Mouse (Mus musculus): Measurements from ENCODE around the gene Prkca.
"Not testable (repeated sequence)": the region's sequence is repeated elsewhere in the genome, so short reads cannot be mapped to it uniquely, and the experiment has no call there.

The Prkca gene

GRCm38 (mm10) chr11:108118221-108118620 is 225.5 kb downstream of the Prkca start:
- no peak for DNase-seq (ENCODE audit: low read depth, low spot score)

- DNase-seq (ENCODE audit: low read depth, low spot score) = no peak
Measured at GRCm38 (mm10) chr11:108117360-108118050, 226.2 kb downstream of the Prkca start.

GRCm38 (mm10) chr11:108114091-108114490 is 229.6 kb downstream of the Prkca start:
- DNase-seq (ENCODE audit: low read depth, low spot score) = no peak

- no peak for DNase-seq (ENCODE audit: low read depth, low spot score)
Measured at GRCm38 (mm10) chr11:108112437-108112836, 231.3 kb downstream of the Prkca start.

- DNase-seq (ENCODE audit: low read depth, low spot score) = no peak
Measured at GRCm38 (mm10) chr11:108104085-108104484, 239.6 kb downstream of the Prkca start.

DNA sequence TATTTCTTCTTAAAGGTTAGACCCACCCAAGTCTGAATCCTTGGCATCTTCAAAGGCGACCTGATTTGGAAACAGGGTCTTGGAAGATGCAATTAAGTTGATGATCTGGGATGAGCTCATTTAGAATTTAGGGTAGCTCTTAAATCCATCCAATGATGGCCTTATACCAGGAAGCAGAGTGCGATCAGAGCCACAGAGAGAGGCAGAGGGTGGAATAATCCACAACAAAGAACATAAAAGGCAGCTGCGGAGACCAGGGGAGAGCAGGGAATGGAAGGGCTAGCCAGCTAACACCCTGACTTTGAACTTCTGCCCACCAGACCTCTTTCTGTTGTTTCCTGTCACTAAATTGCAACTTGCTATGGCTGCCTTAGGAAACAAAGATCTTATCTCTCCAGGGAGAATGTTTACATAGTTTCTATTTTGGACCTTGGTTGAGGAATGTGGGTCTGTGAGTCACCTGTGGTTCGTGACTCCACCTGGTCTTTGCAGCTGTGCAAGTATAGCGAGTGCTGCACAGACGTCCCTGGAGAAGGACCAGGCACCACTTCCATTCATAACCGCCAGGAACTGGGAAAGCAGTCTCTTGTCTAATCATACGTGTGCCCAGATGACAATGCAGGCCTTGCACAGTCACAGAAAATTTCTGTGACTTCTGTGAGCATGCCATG is 242.3 kb downstream of the Prkca start:
- peak; percentile 78 for DNase-seq (ENCODE audit: low read depth, low spot score)

GRCm38 (mm10) chr11:108098306-108098705 is 245.4 kb downstream of the Prkca start:
- no peak for DNase-seq (ENCODE audit: low read depth, low spot score)

- no peak for DNase-seq (ENCODE audit: low read depth, low spot score)
Measured at GRCm38 (mm10) chr11:108094796-108095195, 248.9 kb downstream of the Prkca start.

DNA sequence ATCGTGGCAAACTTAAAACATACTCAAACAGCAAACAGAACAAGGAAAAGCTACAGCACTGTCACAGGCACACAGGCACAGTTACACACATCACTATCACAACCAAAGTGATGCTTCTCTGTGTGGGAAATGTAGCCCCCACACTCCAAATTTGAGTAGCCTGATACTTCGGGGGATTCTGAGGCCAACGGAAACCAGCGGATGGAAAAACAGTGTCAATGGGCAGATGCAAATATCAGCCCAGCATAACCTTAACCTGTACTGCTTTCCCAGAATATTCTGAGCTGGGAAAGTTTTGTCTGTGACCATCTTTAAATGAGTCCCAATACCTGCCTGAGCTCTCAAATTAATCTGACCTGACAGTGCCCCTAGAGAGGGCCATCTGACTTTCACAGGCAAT is 250.5 kb downstream of the Prkca start:
- no peak for DNase-seq (ENCODE audit: low read depth, low spot score)

DNA sequence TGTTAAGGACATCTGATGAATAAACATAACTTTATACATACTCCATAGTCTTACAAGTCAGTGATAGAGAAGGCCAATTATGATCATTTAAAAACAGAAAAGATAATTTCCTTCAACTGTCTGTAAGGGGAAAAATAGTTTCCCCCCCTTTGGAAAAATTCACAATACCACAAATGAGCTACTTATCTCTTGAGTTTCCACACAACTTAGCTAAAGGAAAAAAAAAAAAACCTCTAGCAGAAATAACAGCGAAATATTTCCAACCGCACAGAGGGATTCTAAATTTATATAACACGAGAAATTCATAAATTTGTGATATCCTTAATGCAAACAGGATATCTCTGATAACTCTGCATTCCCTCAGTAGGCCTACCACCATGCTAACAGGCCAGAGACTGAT is 252.5 kb downstream of the Prkca start:
- no peak for DNase-seq (ENCODE audit: low read depth, low spot score)

GRCm38 (mm10) chr11:108090706-108091105 is 253.0 kb downstream of the Prkca start:
- no peak for DNase-seq (ENCODE audit: low read depth, low spot score)

GRCm38 (mm10) chr11:108088063-108088462 is 255.7 kb downstream of the Prkca start:
- no peak for DNase-seq (ENCODE audit: low read depth, low spot score)

- DNase-seq (ENCODE audit: low read depth, low spot score) = not testable (repeated sequence)
Measured at GRCm38 (mm10) chr11:108087105-108087700, 256.5 kb downstream of the Prkca start.

DNA sequence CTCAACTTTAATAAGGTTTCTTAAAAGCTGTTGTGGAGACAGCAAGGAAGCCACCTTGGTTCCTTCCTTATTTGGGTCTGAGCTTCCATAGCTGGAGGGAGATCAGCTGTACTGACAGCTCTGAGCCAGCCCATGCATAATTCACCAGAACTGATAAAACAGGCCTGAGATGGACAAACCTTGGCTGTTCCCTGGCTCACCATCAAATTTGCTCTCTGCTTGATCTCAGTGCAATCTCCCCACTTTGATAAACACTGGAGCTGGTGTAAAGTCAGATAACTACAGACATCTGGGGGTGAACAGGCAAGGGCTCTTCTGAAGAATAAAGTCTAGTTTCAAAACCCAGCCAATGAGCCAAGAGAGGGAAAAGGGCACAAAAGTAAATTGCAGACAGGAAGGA is 261.1 kb downstream of the Prkca start:
- DNase-seq (ENCODE audit: low read depth, low spot score) = no peak

DNA sequence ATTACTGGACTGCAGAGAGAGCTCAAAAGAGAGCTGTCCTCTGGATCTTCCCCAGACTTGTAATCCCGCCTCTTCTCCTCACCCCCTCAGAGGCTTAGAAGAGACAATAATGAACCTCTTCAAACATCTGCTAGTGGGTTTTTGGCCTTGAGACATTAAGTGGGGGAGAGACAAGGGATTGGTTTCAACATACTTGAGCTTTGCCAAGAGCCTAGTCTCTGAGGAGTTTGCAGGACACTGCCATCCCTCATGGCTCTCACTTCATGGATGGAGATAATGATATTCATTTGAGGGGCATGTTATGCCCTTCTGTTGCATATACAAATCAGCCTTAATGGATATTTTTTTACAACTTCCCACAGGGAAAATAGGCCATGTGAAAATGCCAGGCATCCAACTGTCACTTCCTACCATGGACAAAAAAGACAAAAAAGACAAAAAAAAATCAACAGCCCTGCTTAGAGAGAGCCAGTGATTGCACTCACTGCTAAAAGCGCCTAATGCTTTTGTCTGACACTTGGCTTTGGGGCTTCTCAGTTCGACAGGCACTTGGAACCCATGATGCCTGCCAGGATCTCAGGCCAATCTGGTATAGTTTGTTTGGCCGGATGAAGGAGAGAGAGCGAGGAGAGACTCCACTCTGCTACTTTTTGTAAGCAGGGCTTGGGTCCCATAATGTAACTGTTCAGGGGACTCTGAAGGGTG is 263.6 kb downstream of the Prkca start:
- DNase-seq (ENCODE audit: low read depth, low spot score) = no peak

GRCm38 (mm10) chr11:108079454-108079853 is 264.3 kb downstream of the Prkca start:
- DNase-seq (ENCODE audit: low read depth, low spot score) = no peak

DNA sequence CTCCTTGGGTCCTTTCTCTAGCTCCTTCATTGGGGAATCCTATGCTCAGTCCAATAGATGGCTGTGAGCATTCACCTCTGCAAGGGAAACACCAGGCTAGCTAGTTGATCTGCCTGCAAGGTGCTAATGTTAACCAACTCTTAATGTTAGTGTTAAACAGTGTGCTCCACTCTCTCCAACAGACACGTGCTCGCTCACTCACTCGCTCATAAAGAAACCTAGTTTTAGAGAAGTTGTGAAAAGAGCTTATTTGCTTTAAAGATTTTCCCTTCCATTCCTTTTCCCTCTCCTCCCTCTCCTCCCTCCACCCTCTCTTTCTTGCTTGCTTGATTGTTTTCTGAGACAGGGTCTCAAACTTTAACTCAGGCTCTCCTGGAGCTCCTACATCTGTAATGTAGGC is 266.2 kb downstream of the Prkca start:
- DNase-seq (ENCODE audit: low read depth, low spot score) = no peak

GRCm38 (mm10) chr11:108072606-108073243 is 271.0 kb downstream of the Prkca start:
- peak; percentile 89 for DNase-seq (ENCODE audit: low read depth, low spot score)

- DNase-seq (ENCODE audit: low read depth, low spot score) = no peak
Measured at GRCm38 (mm10) chr11:108071230-108071629, 272.5 kb downstream of the Prkca start.

DNA sequence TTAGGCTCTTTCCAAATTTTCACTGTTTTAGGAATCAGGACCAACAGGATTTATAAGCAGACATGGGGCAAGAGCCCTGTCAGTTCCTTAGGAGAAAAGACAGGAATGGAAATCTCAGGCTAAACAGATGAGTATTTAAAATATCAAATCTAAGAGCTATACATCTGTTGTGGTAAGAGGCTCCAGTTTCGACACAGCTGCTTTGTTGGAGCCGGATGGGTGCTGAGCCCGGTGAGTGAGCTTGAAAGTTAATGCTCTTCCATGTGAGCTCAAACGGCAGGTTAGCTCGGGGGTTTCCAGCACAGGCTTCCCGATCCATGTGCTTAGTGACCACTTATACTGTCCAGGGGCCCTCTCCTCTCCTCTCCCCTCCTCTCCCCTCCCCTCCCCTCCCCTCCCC is 273.7 kb downstream of the Prkca start:
- no peak for DNase-seq (ENCODE audit: low read depth, low spot score)

- no peak for DNase-seq (ENCODE audit: low read depth, low spot score)
Measured at GRCm38 (mm10) chr11:108068430-108068829, 275.3 kb downstream of the Prkca start.

DNA sequence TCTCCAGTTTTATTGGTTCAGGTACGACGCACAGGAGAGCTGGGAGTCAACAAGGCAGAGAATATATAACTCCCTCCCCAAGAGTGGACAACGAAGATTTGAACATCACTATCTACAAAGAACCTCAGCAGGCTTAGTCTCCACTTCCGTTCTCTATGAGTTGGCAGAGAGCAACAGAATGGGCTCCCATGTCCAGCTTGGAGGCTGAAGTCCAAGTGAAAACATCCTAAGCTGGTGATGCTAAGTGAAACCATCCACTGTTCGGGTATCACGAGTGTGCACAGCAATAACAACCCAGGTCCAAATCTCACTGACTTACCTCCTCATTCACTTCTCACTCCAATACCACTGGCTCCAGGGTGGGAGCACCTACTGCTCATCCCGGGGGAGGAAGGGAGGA is 276.6 kb downstream of the Prkca start:
- DNase-seq (ENCODE audit: low read depth, low spot score) = no peak
